Mouse (Mus musculus) frontal cortex, adult (tissue): ENCODE measurements around the gene Cysltr2.

ENCODE experiments used
- ATAC-seq: cut with Nextera tagmentation; 2 replicates; pipeline ENCODE4 v1.9.2; 2017; ENCODE audit warnings: mild to moderate bottlenecking, moderate library complexity, mixed read lengths; ENCODE audit not compliant: low TSS enrichment

Gene Cysltr2

GRCm38 (mm10) chr14:73048937-73049336 is at the start of gene Cysltr2:
Gene Cysltr2, minus strand, starts transcription at chr14:73049114.
- ATAC-seq, result no peak

- no peak for ATAC-seq
Measured at GRCm38 (mm10) chr14:73094802-73095550, 46.1 kb upstream of the Cysltr2 start.

- ATAC-seq, result no peak
Measured at GRCm38 (mm10) chr14:73092871-73093270, 44.0 kb upstream of the Cysltr2 start.

- no peak for ATAC-seq
Measured at GRCm38 (mm10) chr14:73088224-73088623, 39.3 kb upstream of the Cysltr2 start.

- ATAC-seq, result no peak
Measured at GRCm38 (mm10) chr14:73087746-73088145, 38.8 kb upstream of the Cysltr2 start.

- no peak for ATAC-seq
Measured at GRCm38 (mm10) chr14:73087247-73087646, 38.3 kb upstream of the Cysltr2 start.

GRCm38 (mm10) chr14:73086425-73086824 is 37.5 kb upstream of the Cysltr2 start:
- ATAC-seq, result no peak

- no peak for ATAC-seq
Measured at GRCm38 (mm10) chr14:73083563-73083962, 34.6 kb upstream of the Cysltr2 start.

- no peak for ATAC-seq
Measured at GRCm38 (mm10) chr14:73064460-73064859, 15.5 kb upstream of the Cysltr2 start.

- ATAC-seq, result no peak
Measured at GRCm38 (mm10) chr14:73058755-73059154, 9.8 kb upstream of the Cysltr2 start.

- ATAC-seq, result no peak
Measured at GRCm38 (mm10) chr14:73057764-73058163, 8.8 kb upstream of the Cysltr2 start.

- no peak for ATAC-seq
Measured at GRCm38 (mm10) chr14:73056813-73057212, 7.9 kb upstream of the Cysltr2 start.

- no peak for ATAC-seq
Measured at GRCm38 (mm10) chr14:73045199-73045928, 3.5 kb downstream of the Cysltr2 start.

GRCm38 (mm10) chr14:73041689-73042088 is 7.2 kb downstream of the Cysltr2 start:
- no peak for ATAC-seq

GRCm38 (mm10) chr14:73033290-73033689 is 15.6 kb downstream of the Cysltr2 start:
- ATAC-seq, result no peak

- no peak for ATAC-seq
Measured at GRCm38 (mm10) chr14:73031218-73031617, 17.7 kb downstream of the Cysltr2 start.

GRCm38 (mm10) chr14:73017272-73017671 is 31.6 kb downstream of the Cysltr2 start:
- no peak for ATAC-seq

- ATAC-seq, result no peak
Measured at GRCm38 (mm10) chr14:73015386-73015785, 33.5 kb downstream of the Cysltr2 start.

GRCm38 (mm10) chr14:73013723-73014544 is 35.0 kb downstream of the Cysltr2 start:
- no peak for ATAC-seq

- no peak for ATAC-seq
Measured at GRCm38 (mm10) chr14:73001814-73002213, 47.1 kb downstream of the Cysltr2 start.

GRCm38 (mm10) chr14:73000325-73000724 is 48.6 kb downstream of the Cysltr2 start:
- peak; percentile 85 for ATAC-seq

- ATAC-seq, result no peak
Measured at GRCm38 (mm10) chr14:72998111-72998510, 50.8 kb downstream of the Cysltr2 start.
